Comparison of ENCODE assay signal across 8 mouse cellular contexts in genomic region chr2:165326304-165327190, GRCm38 (mm10). TPM values are rescaled to one million over a fixed set of nuclear protein-coding genes. Genes with fewer than 3 reads are reported as not detected.
DNase-seq lines count a peak whose midpoint lies in the region; ATAC-seq lines count a peak whose summit lies in the region.

TSS of gene Elmo2 (minus strand) at chr2:165326479.

- H3K9ac ChIP-seq in heart, embryonic 13.5 days, result peak within 1 kb of the TSS; percentile 97
- peak within 1 kb of the TSS; percentile 82 for H3K9ac ChIP-seq in liver, embryonic 12.5 days
- peak within 1 kb of the TSS; percentile 66 for H3K9ac ChIP-seq in stomach, embryonic 15.5 days

- DNase-seq in CD4-positive, CD25-positive, alpha-beta regulatory T cell, adult 2 months (ENCODE audit: low read depth, low spot score), result peak; percentile 98
- DNase-seq in fat pad, adult 2 months (ENCODE audit: extremely low read depth, low read depth, low spot score), result peak; percentile 51
- peak; percentile 98 for DNase-seq in kidney, postnatal 10 days
- DNase-seq in natural killer cell, adult 2 months (ENCODE audit: low spot score in 2 of 2), result peak; percentile 98 to 99

- H3K9me3 ChIP-seq in heart, embryonic 13.5 days, result no peaks in the 10 kb centered on the region; the same call in 1 of the 2 replicates
- H3K9me3 ChIP-seq in liver, embryonic 12.5 days (replicated peaks), result no peaks in the 10 kb centered on the region
- H3K9me3 ChIP-seq in stomach, embryonic 15.5 days, result no peaks in the 10 kb centered on the region

- H3K4me3 ChIP-seq in brown adipose tissue, adult 24 weeks (ENCODE audit: insufficient read depth, low read depth, low read length), result peak within 1 kb of the TSS; percentile 90
- H3K4me3 ChIP-seq in heart, embryonic 13.5 days, result peak within 1 kb of the TSS; percentile 98
- H3K4me3 ChIP-seq in liver, embryonic 12.5 days, result peak within 1 kb of the TSS; percentile 81
- peak within 1 kb of the TSS; percentile 72 for H3K4me3 ChIP-seq in stomach, embryonic 15.5 days (replicated peaks)

- H3K4me2 ChIP-seq in heart, embryonic 13.5 days, result peak within 1 kb of the TSS; percentile 93
- H3K4me2 ChIP-seq in liver, embryonic 12.5 days, result peak within 1 kb of the TSS; percentile 89
- peak within 1 kb of the TSS; percentile 94 for H3K4me2 ChIP-seq in stomach, embryonic 15.5 days

- peak; percentile 97 for ATAC-seq in heart, embryonic 13.5 days (ENCODE audit: extremely low read depth, insufficient number of reproducible peaks, low FRiP score, low TSS enrichment)
- peak; percentile 98 for ATAC-seq in liver, embryonic 12.5 days
- ATAC-seq in stomach, embryonic 15.5 days (ENCODE audit: insufficient read depth, low FRiP score, low read depth), result peak; percentile 98

- no peaks in the 10 kb centered on the region for H3K36me3 ChIP-seq in heart, embryonic 13.5 days
- H3K36me3 ChIP-seq in liver, embryonic 12.5 days, result no peaks in the 10 kb centered on the region
- H3K36me3 ChIP-seq in stomach, embryonic 15.5 days, result no peaks in the 10 kb centered on the region

- peaks cover 31% of the 10 kb centered on the region for H3K4me1 ChIP-seq in brown adipose tissue, adult 24 weeks (ENCODE audit: control insufficient read depth, insufficient read depth, insufficient read length, low read length)
- H3K4me1 ChIP-seq in heart, embryonic 13.5 days, result peaks cover 43% of the 10 kb centered on the region
- H3K4me1 ChIP-seq in liver, embryonic 12.5 days, result peaks cover 72% of the 10 kb centered on the region
- peaks cover 37% of the 10 kb centered on the region for H3K4me1 ChIP-seq in stomach, embryonic 15.5 days

- H3K27me3 ChIP-seq in heart, embryonic 13.5 days (replicated peaks), result peaks cover 6% of the 10 kb centered on the region; the same call in 1 of the 2 replicates
- 0 out of 2 replicates have a peak, but pooled peaks cover 5% of the 10 kb centered on the region for H3K27me3 ChIP-seq in liver, embryonic 12.5 days (replicated peaks)
- no peaks in the 10 kb centered on the region for H3K27me3 ChIP-seq in stomach, embryonic 15.5 days (replicated peaks)

- H3K27ac ChIP-seq in brown adipose tissue, adult 24 weeks (replicated peaks; ENCODE audit: low read depth, low read length), result peak within 1 kb of the TSS; percentile 23
- H3K27ac ChIP-seq in heart, embryonic 13.5 days (replicated peaks), result peak within 1 kb of the TSS; percentile 73
- H3K27ac ChIP-seq in liver, embryonic 12.5 days, result peak within 1 kb of the TSS; percentile 56; the same call in 1 of the 2 replicates
- peak within 1 kb of the TSS; percentile 71 for H3K27ac ChIP-seq in stomach, embryonic 15.5 days

- WGBS in heart, embryonic 13.5 days, result under 1% methylated on average over 54 of the region's 55 CpGs
- under 1% methylated on average over 55 of the region's 55 CpGs for WGBS in liver, embryonic 12.5 days (ENCODE audit: insufficient replicate concordance)
- 0% methylated on average over 55 of the region's 55 CpGs for WGBS in stomach, embryonic 15.5 days

RNA-seq across cellular contexts. Expression of gene Elmo2, which starts in this region (rescaled TPM):
- 20.5 and 22.4 TPM in 2 replicates for polyA plus RNA-seq in brown adipose tissue, adult 24 weeks (2012; ENCODE audit: insufficient read depth, insufficient read length, missing spikeins)
- 40.8 and 42.8 TPM in 2 replicates for polyA plus RNA-seq in heart, embryonic 13.5 days (2015; fragmentation: Nextera tagmentation; extraction: Ambion mirVana)
- polyA plus RNA-seq in liver, embryonic 12.5 days (2016; fragmentation: Nextera tagmentation; extraction: Ambion mirVana), result 20.5 and 21.7 TPM in 2 replicates
- polyA plus RNA-seq in stomach, embryonic 15.5 days (2015; fragmentation: Nextera tagmentation; extraction: Ambion mirVana), result 53.2 and 56.2 TPM in 2 replicates

Comparison
In these comparisons a context has a peak if more than half of its experiments do, and no peak if none do; other contexts are left out.
1. Peak in every context shown above with its lines: DNase-seq, ATAC-seq, H3K4me3 ChIP-seq and H3K27ac ChIP-seq.
2. H3K27ac ChIP-seq: peak in every context shown above with its lines; median percentile 73 in heart, embryonic 13.5 days; 71 in stomach, embryonic 15.5 days; 56 in liver, embryonic 12.5 days; 23 in brown adipose tissue, adult 24 weeks.